Mouse (Mus musculus): ENCODE measurements around the gene Nav3. TPM values are rescaled to one million over a fixed set of nuclear protein-coding genes. Genes with fewer than 3 reads are reported as not detected.

The Nav3 gene
- total RNA-seq, 2 experiments from 2014 or later, result 24.3 to 26.3 TPM

DNA sequence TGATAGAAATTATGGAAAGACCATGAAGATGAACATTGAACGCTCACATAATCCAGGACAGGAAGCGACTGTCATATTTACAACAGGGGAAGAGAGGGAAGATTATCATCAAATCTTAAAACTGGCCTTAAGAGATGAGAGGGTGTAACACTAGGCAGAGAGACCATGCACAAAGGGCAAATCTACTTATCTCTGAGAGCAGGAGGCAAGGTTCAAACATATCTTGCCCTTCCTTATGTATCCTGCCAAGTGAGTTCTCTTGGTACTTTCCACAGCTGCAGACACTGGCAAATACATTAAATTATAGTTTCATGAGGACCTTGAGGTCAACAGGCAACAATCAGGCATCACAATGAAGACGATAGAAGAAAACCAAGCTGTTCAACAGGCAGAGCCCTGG lies 529.9 kb downstream of the Nav3 start:
- DNase-seq (ENCODE audit: low spot score in 2 of 2), result no peak

DNA sequence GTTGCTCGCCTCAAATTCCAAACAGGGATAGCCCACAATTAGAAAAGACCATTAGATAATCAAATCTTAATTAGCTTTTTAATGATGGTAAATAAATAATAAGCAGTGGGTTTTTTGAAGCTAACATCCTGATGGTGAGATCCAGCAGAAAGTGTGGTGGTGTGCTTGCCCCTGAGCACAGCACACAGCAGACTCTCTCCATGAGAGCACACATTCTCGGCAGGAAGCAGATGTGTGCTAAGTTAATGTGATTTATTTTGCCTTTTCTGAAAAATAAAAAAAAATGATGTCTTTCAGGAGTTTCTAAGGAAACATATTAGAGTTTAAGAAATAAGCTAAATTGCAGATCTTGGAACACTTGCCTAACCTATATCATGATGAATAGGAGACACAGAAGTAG lies 531.9 kb downstream of the Nav3 start:
- DNase-seq (ENCODE audit: low spot score in 2 of 2), result no peak

DNA sequence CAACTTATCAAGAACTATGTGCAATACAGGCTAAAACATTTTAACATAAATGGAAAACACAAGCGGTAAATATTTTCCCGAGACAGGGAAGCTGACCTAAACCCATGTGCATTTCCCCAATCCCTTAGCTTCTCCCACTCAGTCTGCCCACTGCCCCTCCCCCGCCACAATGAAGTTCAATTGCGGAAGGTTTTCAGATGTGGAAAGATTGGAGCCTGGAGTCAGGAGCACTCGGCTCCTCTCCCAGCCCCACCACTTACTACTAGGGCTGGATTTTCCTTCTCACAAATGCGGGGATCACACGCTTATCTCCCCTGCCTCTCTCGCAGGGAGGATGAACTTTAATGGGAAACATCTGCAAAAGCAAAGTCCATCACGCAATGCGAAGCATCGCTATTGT lies 534.6 kb downstream of the Nav3 start:
- peak; percentile 23 to 31 for DNase-seq (ENCODE audit: low spot score in 2 of 2)

DNA sequence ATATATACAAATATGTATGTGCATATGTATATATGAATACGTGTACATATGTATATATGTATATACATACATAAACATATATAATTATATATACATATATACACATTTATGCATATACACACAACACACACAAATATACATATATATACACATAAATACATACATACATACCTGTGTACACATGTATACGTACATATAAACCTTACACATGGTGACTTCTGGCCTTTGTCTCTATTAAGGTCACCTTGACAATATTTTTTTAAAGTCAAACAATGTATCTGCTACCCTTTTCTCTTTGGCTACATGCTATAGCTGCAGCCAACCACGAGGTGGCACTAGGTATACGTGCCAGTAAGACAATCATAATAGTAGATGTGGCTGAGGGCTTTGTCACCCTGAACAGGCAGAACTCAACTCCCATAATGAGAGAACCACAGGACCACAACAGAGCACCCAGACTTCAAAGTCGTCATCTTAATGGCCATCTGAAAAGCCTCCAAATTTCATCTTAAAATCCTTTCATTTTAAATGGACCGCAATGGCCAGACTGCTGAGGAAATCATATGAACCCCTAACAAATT lies 535.3 kb downstream of the Nav3 start:
- peak; percentile 36 to 58 for DNase-seq (ENCODE audit: low spot score in 2 of 2)

DNA sequence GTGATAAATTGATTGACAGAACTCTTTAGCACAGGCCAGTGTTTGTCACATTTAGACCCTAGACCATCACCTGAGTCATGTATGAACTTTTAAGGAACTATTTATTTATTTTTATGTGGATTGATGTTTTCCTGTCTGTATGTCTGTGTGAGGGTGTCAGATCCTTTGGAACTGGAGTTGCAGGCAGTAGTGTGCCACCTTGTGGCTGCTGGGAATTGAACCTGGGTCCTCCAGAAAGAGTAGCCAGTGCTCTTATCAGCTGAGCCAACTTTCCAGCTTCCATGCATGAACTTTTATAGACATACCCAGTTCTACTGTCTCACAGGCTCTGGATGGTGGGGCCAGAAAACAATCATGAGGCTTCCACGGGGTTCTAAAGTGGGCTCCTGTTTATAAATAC lies 536.5 kb downstream of the Nav3 start:
- DNase-seq (ENCODE audit: low spot score in 2 of 2), result no peak

DNA sequence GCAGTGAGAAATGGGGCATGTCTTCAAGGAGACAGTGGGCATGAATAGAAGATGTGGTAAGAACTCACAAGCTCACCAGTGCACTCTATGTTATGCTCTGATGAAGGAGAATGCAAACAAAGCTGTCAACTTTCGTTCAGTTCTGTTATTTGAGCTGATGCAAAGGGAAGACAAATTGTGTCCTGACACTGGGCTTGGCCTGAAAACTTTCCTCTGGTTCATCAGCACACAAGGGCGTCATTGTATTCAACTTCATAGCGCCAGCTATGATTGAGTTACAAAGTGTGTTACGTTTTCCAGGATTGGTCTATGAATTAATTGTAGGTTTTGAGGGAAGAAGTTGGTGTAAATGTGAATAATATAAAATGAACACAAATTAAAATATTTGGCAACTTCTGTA lies 548.8 kb downstream of the Nav3 start:
- no peak for DNase-seq (ENCODE audit: low spot score in 2 of 2)

DNA sequence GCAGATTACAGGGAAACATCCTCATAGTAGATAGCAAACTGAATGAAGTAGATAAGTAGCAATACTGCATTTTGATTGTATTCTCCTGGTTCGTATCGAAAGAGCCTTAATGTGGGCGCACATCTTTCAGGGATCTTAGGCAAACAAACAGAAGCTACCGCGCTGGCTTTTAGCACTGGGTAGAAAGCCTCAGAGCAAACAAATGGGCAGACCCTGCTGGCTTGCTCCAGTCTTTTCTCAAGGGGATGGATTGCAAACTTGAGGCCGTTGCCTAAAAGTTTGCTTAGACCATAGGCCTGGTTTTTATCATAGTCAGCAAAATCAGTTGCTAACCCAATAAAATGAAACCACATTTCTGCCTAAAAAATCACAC lies 549.6 kb downstream of the Nav3 start:
- no peak for DNase-seq (ENCODE audit: low spot score in 2 of 2)

DNA sequence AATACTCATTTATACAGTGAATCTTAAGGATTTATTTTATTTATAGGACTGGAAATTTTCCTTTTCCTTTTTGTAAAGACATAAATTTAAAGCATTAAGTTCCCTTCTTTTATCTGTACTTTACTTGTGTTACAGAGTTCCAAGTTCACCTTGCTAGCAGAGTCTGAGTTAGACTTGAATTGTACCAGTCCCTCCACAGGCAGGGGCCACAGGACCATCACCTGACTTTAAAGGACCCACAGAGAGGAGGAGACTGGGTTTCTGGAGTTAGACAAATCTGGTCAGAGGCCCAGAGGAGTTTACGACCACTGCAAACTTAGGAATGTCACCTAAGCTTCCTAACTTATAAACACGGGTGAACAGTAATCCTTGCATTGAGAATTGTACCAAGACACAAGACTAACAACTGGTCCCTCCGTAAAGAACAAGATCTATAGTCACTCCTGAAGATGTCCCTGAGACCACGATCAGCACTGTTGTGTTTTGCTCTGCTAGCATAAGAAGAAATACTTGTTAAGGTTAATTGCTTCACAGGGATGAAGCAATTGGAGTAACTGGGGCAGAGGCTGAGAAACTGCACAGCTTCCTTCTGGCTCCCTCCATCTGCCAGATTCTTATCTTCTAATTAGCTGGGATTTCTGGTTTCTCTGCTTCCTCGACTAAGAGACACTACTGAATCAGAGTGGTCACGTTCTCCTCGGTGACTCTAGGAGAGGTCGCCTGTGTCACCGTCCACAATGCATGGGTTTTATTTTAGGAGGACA lies 550.2 kb downstream of the Nav3 start:
- DNase-seq (ENCODE audit: low spot score in 2 of 2), result no peak

DNA sequence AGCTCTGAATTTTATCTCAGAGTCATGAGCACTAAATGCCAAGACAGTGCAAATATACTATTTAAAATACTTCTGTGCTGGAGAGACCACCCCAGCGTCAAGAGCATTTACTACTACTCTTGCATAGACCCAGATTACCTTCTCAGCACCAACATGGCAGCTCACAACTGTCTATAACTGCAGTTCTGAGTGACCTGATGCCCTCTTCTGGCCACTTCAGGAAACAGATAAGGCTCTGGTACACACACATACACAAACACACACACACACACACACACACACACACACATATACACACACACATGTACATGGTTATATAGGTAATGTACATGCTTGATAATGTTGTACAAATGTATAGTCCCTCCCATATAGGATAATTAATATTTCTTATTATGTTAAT lies 551.2 kb downstream of the Nav3 start:
- no peak for DNase-seq (ENCODE audit: low spot score in 2 of 2)

DNA sequence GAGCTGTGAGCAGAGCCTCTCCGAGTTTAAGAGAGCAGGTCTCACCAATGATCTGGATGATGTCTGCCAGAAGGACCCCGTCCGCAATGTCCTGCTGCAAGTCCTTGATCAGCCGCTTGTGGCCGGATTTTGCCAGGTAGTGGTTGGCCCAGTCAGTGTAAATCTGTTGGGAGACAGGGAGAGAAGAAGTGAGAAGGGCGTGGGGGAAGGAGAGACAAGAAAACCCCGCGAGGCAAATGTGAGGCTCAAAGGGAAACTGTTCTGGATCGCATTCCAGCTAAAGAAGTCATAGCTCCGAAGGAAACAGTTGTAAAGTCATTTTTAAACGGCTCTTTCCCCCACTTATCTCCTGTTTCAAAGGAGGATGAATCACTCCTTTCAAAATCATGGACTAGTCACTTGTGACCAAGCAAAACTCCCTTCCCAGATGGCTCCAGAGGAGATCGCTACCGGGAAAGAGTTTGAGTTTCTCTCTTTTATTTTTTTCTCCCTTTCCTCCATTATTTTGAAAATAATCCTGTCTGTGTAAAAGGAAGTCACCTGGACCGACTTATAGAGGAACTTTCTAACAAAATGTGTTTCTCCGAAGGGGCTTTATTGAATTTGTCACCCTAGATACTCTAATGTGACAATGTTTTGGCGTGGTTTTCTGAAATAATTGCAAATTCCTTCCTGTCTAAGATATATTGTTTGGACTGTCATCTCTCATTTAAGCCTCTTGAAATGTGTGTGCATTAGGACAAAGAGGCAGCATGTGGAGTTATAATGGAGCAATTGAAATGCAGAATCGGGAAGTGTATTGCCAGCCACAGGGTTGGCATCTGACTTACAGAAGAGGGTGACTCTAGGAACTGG lies 552.1 kb downstream of the Nav3 start:
- no peak for DNase-seq (ENCODE audit: low spot score in 2 of 2)

DNA sequence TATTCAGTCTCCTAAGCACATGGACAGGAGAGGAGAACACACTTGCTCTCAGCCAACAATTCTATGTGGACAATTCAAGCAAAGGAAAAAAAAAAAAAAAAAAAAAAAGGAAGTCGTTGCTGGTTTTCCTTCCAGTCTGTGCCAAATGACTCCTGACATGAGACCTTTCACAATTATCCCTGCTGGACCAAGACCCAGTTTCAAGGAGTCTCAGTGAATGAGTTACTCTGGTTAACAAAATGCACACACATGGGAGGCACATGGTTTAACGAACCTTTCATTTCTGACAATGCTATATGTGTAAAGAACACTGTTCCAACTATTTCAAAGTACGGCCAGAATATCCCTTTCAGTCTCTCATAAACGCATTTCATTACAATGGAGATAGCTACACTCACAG lies 552.8 kb downstream of the Nav3 start:
- DNase-seq (ENCODE audit: low spot score in 2 of 2), result no peak

DNA sequence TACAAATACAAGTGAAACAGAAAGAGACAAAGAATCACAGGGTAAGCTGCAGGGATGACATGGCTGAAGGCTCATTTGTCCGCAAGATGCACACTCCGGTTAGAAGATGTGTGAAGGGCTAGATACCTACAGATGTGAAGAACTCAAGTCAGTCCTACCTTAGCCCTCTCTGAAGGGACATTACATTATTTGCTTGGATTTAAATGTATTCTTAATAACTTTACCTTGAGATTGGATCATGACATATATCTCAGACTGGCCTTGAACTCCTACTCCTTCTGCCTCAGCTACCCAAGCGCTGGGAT lies 566.9 kb downstream of the Nav3 start:
- no peak for DNase-seq (ENCODE audit: low spot score in 2 of 2)

DNA sequence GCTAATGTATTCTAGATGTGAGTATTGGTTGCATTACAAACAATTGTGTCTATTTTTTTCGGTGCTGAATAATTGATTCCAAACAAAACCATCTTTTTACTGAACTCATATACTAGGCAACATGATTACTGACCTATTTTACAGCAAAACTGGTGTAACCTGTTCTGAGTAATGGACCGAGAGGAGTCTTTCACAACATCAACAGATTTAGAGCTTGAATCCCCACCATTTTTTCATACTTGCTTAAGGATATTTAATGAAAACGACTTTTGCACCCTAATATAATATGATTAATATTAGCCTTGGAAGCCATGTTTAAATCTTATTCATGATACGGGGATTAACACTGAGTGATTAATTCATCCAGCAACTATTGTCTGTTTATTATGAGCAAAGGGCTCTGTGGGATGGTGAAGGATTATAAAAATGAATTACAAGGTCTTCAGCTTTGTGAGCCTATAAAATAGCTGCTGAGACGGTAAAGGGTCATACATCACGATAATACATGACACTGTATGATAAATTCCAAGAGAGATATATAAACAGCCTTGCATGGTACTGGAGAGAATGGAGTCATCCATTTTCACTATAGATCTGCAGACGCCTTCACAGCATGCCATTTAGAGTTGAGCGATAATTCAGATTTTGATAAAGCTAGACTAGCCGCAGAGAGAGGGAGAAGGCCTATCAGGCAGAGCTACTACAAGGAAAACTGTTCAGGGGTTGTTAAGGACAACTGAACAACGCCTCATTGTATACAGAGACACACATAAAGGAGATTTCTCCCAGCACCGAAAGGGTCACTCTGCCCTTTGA lies 567.4 kb downstream of the Nav3 start:
- no peak for DNase-seq (ENCODE audit: low spot score in 2 of 2)

DNA sequence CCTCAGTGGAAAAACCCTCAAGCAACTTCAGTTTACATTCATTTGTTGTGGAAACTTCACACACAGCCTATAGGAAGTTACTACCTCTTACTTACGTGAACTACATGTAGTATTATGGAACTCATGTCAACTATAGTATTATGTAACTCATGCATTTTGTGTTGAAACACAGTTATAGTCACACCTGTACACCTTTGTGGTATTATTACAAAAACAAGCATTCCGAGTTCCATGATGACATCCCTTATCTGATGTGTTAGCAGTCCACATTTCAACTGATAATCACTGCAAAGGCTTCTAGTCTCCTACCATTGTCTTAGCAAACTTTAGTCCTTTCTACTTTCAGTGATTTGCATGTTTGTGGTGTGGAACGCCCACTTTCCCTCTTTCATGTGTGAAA lies 568.8 kb downstream of the Nav3 start:
- DNase-seq (ENCODE audit: low spot score in 2 of 2), result no peak

DNA sequence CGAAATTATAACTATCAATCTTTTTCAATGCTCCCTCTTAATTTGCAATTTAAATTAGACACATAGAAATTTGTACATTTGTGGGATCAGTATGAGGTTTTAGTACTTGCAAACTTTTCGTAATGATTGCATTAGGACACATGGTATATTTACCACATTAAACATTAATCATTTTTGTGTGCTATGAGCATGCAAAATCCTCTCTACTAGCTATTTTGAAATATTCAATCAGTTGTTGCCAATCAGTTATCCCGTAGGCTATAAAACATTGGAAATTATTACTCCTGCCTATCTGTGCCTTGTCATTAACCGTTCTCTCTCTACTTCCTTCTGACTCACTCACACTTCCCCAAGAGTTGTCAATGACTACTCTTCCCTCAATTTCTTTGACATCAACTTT lies 579.9 kb downstream of the Nav3 start:
- DNase-seq (ENCODE audit: low spot score in 2 of 2), result no peak

DNA sequence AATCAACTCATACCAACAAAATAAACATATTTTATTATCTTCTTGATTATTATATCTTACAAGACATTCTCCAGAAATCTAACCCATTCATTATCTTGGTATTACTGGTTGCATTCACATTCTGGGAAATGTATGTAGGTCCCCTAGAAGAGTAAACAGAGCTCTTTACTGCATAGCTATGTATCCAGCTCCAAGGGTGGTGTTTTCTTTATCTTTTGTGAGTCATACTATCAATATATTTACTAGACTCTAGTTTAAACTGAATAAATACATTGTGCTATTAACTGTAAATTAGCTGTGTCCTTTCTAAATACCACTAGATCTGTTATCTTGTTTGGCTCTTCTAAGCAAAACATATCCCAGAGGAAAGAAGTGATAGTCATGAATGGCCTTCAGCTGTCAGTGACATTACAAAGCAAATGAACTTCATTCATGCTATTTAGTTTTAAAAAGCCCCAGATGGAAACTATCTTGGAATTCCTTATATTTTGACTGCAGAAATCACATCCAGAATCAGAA lies 580.6 kb downstream of the Nav3 start:
- DNase-seq (ENCODE audit: low spot score in 2 of 2), result no peak

DNA sequence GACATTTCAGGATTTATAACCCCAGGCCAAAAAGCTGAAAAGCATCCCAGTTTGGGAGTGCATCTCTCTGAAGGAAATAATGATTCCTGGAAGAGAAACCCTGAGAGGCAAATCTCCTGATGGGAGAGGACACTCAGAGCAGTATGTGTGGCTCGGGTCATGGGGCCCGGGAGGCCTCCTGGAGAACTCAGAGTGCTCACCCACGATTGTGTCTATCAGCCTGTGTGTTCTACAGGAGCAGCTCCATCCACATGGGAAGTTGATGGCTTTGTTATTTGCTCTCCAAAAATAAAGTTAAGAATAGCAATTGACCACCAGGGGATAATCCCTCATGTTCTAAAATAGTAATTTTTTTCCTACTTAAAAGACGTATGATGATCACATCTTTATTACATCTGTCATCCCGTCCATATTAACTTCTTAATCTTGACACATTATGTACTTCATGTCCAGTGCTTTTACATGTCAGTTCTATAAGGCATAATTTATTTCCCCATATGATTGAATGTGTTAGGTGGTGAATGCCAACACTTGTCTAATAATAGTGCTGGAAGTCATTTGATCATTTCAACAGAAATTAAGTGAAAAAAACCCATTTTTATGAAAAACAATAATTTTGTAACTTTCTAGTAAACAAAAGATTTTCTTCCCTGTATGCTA lies 581.2 kb downstream of the Nav3 start:
- no peak for DNase-seq (ENCODE audit: low spot score in 2 of 2)

DNA sequence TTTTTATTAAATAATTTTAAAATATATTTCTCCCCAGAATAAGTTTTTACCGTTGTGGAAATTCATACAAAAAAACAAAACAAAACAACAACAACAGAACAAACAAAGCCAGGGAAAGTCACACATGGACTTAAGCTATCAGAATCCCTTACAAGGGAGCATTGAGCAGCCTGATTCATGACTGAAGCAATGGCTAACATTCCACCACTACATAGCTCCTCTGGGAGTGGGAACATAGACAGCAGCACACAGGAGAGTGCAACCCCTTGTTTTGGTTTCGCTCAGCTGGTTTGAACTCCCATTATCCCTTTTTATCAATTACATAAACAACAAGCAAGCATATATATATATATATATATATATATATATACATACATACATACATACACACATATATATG lies 589.9 kb downstream of the Nav3 start:
- no peak for DNase-seq (ENCODE audit: low spot score in 2 of 2)

DNA sequence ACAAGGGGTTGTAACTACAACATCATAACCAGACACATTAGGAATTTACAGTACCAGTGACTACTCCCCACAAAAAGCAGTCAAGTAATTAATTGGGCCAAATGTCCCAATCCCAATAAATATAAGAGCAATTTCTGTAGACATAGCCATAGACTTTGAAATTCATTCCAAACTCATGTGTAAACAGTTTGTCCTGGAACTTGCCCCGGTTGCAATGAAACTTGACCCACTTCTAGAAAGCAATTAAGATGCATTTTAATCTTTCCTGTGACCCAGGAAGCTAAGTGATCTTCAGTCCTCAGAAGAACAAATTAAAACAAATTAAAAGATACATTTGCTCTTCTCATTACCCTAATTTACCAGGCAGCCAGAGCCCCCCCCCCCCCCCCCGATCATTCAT lies 590.6 kb downstream of the Nav3 start:
- DNase-seq (ENCODE audit: low spot score in 2 of 2), result no peak

DNA sequence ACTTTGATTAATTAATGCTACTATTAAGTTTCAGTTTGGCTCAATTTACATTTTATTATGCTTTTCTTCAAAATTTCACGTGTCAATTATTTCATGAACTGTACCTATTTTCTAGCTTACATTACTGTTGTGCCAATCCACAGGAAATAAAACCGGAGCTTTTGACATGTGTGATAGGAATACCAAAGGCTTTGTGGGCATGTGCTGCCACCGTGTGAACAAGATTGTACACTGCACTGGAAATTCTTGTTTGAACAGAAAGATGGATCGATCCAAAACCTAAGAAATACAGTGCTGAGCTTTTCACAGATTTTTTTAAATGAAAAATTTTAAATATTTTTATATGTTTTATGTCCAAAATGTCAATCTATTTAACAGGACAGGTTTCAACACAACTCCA lies 591.3 kb downstream of the Nav3 start:
- DNase-seq (ENCODE audit: low spot score in 2 of 2), result no peak

DNA sequence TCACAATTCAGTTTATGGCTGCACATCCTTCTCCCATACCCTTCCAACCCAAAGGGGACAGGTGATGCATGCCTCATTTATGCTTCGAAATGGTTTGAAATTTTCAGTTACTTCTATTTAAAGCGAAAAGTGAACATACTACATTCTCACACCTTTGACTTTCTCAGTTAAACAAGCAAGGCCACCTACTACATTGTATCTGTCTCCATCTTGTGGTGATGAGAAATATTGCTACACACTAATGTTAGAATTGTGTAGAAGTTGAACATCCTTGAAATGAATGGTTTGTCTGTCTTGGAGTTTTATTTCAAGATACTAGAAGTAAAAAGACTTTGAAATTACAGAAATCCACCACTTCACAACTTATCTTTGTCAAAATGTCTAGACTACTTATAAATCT lies 594.7 kb downstream of the Nav3 start:
- DNase-seq (ENCODE audit: low spot score in 2 of 2), result no peak
